Mouse (Mus musculus) limb, embryonic 14.5 days (tissue): ENCODE results near the gene 1810013L24Rik. TPM values are rescaled to one million over a fixed set of nuclear protein-coding genes. Genes with fewer than 3 reads are reported as not detected.

ENCODE experiments used
- ATAC-seq: fragments of 200-750 bp; cut with Nextera tagmentation; 2 replicates; pipeline ENCODE4 v1.8.0; 2017; ENCODE audit warnings: low read depth, moderate number of reproducible peaks, moderate TSS enrichment; ENCODE audit not compliant: low FRiP score
- DNase-seq: peaks from one replicate; pipeline ENCODE4 v3.0.0-alpha.2; 2015; ENCODE audit warnings: low spot score
- H3K27ac ChIP-seq: fragments of 300-500 bp; sonication (generic); replicated peaks from 2 replicates; pipeline ENCODE4 v1.5.1; 2014; ENCODE audit warnings: low read depth, mild to moderate bottlenecking, low read length, moderate library complexity, mixed read lengths
- H3K27me3 ChIP-seq: fragments of 300-500 bp; sonication (generic); 2 replicates; pipeline ENCODE4 v1.6.1; 2014; ENCODE audit warnings: low read length, mixed read lengths; ENCODE audit not compliant: control insufficient read depth, insufficient read depth
- H3K36me3 ChIP-seq: fragments of 300-500 bp; sonication (generic); 2 replicates; pipeline ENCODE4 v1.6.1; 2014; ENCODE audit warnings: mild to moderate bottlenecking, low read length, moderate library complexity, mixed read lengths; ENCODE audit not compliant: control insufficient read depth, insufficient read depth
- H3K4me1 ChIP-seq: fragments of 300-500 bp; sonication (generic); 2 replicates; pipeline ENCODE4 v1.6.1; 2014; ENCODE audit warnings: antibody characterized with exemption, low read length, mixed read lengths; ENCODE audit not compliant: control insufficient read depth, insufficient read depth
- H3K4me2 ChIP-seq: fragments of 300-500 bp; sonication (generic); replicated peaks from 2 replicates; pipeline ENCODE4 v1.6.1; 2014; ENCODE audit warnings: low read depth, mild to moderate bottlenecking, low read length, moderate library complexity; ENCODE audit not compliant: severe bottlenecking
- H3K4me3 ChIP-seq: fragments of 300-500 bp; sonication (generic); replicated peaks from 2 replicates; pipeline ENCODE4 v1.5.1; 2014; ENCODE audit warnings: low read length
- H3K9ac ChIP-seq: fragments of 300-500 bp; sonication (generic); 2 replicates; pipeline ENCODE4 v1.6.1; 2014; ENCODE audit warnings: mild to moderate bottlenecking, low read depth, low read length, moderate library complexity; ENCODE audit not compliant: severe bottlenecking
- H3K9me3 ChIP-seq: fragments of 300-500 bp; sonication (generic); 2 replicates; pipeline ENCODE4 v1.6.1; 2016; ENCODE audit warnings: low read length; ENCODE audit not compliant: control insufficient read depth
- POLR2A ChIP-seq: fragments of 200-500 bp; IDR thresholded peaks from 2 replicates; pipeline ENCODE4 v1.8.0; 2012; ENCODE audit warnings: inconsistent platforms, mild to moderate bottlenecking, moderate library complexity, borderline replicate concordance; ENCODE audit not compliant: insufficient read depth, insufficient read length; ENCODE audit errors: extremely low read depth
- WGBS: fragments of 180-500 bp; shearing (Covaris S2); extraction: QIAGEN DNeasy Blood & Tissue Kit; methylation state at CpG from one replicate; pipeline ENCODE4 v1.1.7; 2014; 5-methylcytosine and 5-hydroxymethylcytosine counted together
- polyA plus RNA-seq, 2 experiments: library from polyadenylated mRNA; depleted of rRNA in 1 of 2; stranded (reverse) in 1 of 2; unstranded in 1 of 2; fragments of >200 nt; fragmentation: Nextera tagmentation in 1 of 2; extraction: Ambion mirVana in 1 of 2; gene quantifications; 2 replicates each; pipeline versions ENCODE4 v1.2.1 to v1.2.3; 2012 to 2014

1810013L24Rik gene
- polyA plus RNA-seq, 2 experiments, result 18.2 to 31.8 TPM

DNA sequence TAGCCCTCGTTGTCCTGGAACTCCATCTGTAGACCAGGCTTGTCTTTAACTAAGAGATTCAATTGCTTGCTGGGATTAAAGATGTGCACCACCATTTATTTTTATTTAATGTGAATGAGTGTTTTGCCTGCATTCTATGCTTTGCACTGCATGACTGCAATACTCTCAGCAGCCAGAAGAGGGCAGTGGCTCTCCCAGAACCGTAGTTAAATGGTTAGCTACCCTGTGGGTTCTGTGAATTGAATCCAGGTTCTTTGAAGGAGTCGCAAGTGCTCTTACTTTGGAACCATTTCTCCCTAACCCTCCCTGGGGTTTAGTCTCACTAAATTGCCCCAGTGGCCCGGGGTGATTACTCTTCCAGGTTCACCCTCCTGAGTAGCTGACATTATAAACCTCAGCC lies 23.2 kb upstream of the 1810013L24Rik start:
- no peaks in the 10 kb centered on the region for H3K4me1 ChIP-seq
- no peak for TF ChIP-seq POLR2A
- no peak overlapping the region for H3K4me3 ChIP-seq
- H3K36me3 ChIP-seq, result no peaks in the 10 kb centered on the region
- DNase-seq (no peak), ATAC-seq (no peak)
- H3K27ac ChIP-seq, result no peak overlapping the region
- H3K4me2 ChIP-seq, result no peak overlapping the region
- no peaks in the 10 kb centered on the region for H3K27me3 ChIP-seq
- 24% methylated on average over 4 of the region's 4 CpGs for WGBS
- no peak overlapping the region for H3K9ac ChIP-seq
- H3K9me3 ChIP-seq, result no peaks in the 10 kb centered on the region

- DNase-seq, result no peak
Observed at GRCm38 (mm10) chr16:8810399-8811127, 19.3 kb upstream of the 1810013L24Rik start.

GRCm38 (mm10) chr16:8817872-8818271 lies 12.0 kb upstream of the 1810013L24Rik start:
- no peaks in the 10 kb centered on the region for H3K27me3 ChIP-seq
- no peaks in the 10 kb centered on the region for H3K9me3 ChIP-seq
- no peak for TF ChIP-seq POLR2A
- ATAC-seq (no peak), DNase-seq (no peak)
- no peak overlapping the region for H3K27ac ChIP-seq
- H3K36me3 ChIP-seq, result no peaks in the 10 kb centered on the region
- no peak overlapping the region for H3K9ac ChIP-seq
- WGBS, result 75% methylated on average over 4 of the region's 4 CpGs
- no peaks in the 10 kb centered on the region for H3K4me1 ChIP-seq
- no peak overlapping the region for H3K4me2 ChIP-seq
- H3K4me3 ChIP-seq, result no peak overlapping the region

More at GRCm38 (mm10) chr16:8810399-8811127, 19.3 kb upstream of the 1810013L24Rik start:
- Histone ChIP-seq H3K4me1 (no peaks in the 10 kb centered on the region), H3K9me3 (no peaks in the 10 kb centered on the region), H3K4me3 (no peak overlapping the region), H3K9ac (no peak overlapping the region), H3K4me2 (no peak overlapping the region), H3K36me3 (no peaks in the 10 kb centered on the region), H3K27ac (no peak overlapping the region), H3K27me3 (no peaks in the 10 kb centered on the region)
- WGBS, result 86% methylated on average over 14 of the region's 14 CpGs
- TF ChIP-seq POLR2A, result no peak
- no peak for ATAC-seq

GRCm38 (mm10) chr16:8821429-8821828 lies 8.5 kb upstream of the 1810013L24Rik start:
- 73% methylated on average over 1 of the region's 1 CpGs for WGBS
- Histone ChIP-seq H3K27me3 (no peaks in the 10 kb centered on the region), H3K27ac (no peak overlapping the region), H3K4me3 (no peak overlapping the region), H3K4me1 (no peaks in the 10 kb centered on the region), H3K9me3 (no peaks in the 10 kb centered on the region), H3K36me3 (no peaks in the 10 kb centered on the region), H3K4me2 (no peak overlapping the region), H3K9ac (no peak overlapping the region)
- TF ChIP-seq POLR2A, result no peak
- DNase-seq, result no peak
- no peak for ATAC-seq

DNA sequence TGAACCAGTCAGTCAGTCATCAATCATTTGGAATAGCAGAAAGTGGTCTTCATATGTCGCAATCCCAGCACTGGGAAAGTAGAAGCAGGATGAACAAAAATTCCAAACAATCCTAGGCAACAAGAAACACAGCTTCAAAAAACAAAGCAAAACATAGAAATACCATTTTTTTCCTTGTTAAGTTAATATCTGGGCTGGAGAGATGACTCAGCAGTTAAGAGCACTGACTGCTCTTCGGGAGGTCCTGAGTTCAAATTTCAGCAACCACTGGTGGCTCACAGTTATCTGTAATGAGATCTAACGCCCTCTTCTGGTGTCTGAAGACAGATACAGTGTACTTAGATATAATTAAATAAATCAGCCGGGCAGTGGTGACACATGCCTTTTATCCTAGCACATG lies 7.3 kb upstream of the 1810013L24Rik start:
- H3K27me3 ChIP-seq, result no peaks in the 10 kb centered on the region
- WGBS, result 79% methylated on average over 4 of the region's 4 CpGs
- ATAC-seq (no peak), DNase-seq (no peak)
- H3K9ac ChIP-seq, result no peak overlapping the region
- no peaks in the 10 kb centered on the region for H3K9me3 ChIP-seq
- H3K4me1 ChIP-seq, result no peaks in the 10 kb centered on the region
- no peak overlapping the region for H3K4me2 ChIP-seq
- TF ChIP-seq POLR2A, result no peak
- no peak overlapping the region for H3K4me3 ChIP-seq
- no peaks in the 10 kb centered on the region for H3K36me3 ChIP-seq
- no peak overlapping the region for H3K27ac ChIP-seq

- Histone ChIP-seq H3K27ac (no peak overlapping the region), H3K36me3 (no peaks in the 10 kb centered on the region), H3K4me1 (no peaks in the 10 kb centered on the region), H3K9ac (no peak overlapping the region), H3K9me3 (no peaks in the 10 kb centered on the region), H3K4me3 (no peak overlapping the region), H3K27me3 (no peaks in the 10 kb centered on the region), H3K4me2 (no peak overlapping the region)
- TF ChIP-seq POLR2A, result no peak
- DNase-seq (no peak), ATAC-seq (no peak)
- WGBS, result 75% methylated on average over 2 of the region's 2 CpGs
Observed at GRCm38 (mm10) chr16:8823661-8824060, 6.2 kb upstream of the 1810013L24Rik start.
